Mouse (Mus musculus): ENCODE data around the gene Tex19.2. TPM values are rescaled to one million over a fixed set of nuclear protein-coding genes. Genes with fewer than 3 reads are reported as not detected.
"Not testable (repeated sequence)": the region's sequence is repeated elsewhere in the genome, so short reads cannot be mapped to it uniquely, and the experiment has no call there.

Gene Tex19.2
- polyA plus RNA-seq, 1 experiment from 2014 or later, result not detected

DNA sequence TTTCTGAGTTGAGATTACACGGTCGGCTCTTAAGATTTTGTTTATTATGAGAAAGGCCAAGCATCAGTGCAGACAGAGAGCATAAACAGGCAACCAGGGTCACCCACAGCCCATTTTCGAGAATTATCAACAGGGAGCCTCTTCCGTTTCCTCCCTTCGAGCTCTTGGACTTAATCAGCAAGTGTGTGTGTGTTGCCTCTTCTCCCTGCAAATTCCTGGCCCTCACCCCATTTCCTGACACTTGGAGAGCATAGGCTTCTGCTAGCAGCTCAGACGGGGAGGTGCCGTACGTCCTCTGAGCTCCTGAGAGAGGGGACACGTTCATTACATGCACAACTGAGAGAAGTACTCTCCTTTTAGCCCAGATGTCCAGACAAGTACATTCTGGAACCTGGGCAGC is 10.4 kb downstream of the Tex19.2 start:
- H3K27me3 ChIP-seq (replicated peaks), result no peaks in the 10 kb centered on the region
- no peak overlapping the region for H3K9ac ChIP-seq (replicated peaks)
- ATAC-seq (ENCODE audit: low FRiP score), result no peak
- H3K27ac ChIP-seq (replicated peaks), result no peak overlapping the region
- H3K9me3 ChIP-seq (replicated peaks), result no peaks in the 10 kb centered on the region
- H3K4me3 ChIP-seq (replicated peaks), result no peak overlapping the region
- no peaks in the 10 kb centered on the region for H3K4me1 ChIP-seq
- no peaks in the 10 kb centered on the region for H3K36me3 ChIP-seq
- 75% methylated on average over 9 of the region's 9 CpGs for whole genome bisulfite sequencing
- H3K4me2 ChIP-seq, result no peak overlapping the region

DNA sequence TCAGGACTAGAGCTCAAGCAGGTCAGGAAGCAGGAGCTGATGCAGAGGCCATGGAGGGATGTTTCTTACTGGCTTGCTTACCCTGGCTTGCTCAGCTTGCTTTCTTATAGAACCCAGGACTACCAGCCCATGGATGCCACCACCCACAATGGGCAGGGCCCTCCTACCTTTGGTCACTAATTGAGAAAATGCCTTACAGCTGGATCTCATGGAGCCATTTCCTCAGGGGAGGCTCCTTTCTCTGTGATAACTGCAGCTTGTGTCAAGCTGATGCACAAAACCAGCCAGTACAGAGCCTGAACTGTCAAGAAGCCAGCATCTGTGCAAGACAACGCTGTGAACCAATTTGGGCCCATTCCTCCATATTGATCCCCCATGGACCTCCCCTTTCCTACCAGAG is 11.2 kb downstream of the Tex19.2 start:
- WGBS, result 93% methylated on average over 1 of the region's 1 CpGs
- not testable (repeated sequence) for H3K36me3 ChIP-seq; H3K27me3 ChIP-seq (replicated peaks); H3K9me3 ChIP-seq (replicated peaks); H3K9ac ChIP-seq (replicated peaks); H3K4me2 ChIP-seq; H3K4me1 ChIP-seq; ATAC-seq (ENCODE audit: low FRiP score); H3K4me3 ChIP-seq (replicated peaks); H3K27ac ChIP-seq (replicated peaks)

DNA sequence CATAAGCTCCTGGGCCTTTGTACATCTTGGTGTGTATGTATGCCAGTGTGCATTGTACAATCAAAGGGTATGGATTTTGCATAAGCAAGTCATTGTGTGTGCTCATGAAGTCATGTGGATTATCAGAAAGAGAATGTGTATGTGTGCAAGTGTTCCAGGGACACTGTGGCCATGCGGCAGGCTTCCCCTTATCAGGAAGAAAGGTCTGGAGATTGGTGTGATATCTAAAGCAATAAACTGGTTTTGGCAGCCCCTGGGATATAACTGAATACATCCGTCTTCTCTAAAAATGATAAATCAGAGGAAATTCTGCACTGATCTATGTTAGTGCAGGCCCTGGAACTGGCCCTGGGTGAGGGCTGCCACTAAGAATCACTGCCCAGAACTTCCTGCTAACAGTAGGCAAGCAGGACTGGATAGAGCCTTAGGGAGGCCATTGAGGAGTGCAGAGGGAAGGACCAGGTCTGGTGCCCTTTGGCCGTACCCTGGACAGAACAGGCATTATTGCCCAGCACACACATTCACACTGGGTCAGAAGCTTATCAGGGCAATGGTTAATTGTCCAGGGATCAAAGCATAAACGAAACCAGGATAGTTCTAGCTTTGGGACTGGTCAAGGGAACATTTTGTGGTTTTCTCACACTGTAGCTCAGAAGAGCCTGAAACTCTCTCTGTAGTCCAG is 17.2 kb downstream of the Tex19.2 start:
- no peaks in the 10 kb centered on the region for H3K4me1 ChIP-seq
- no peak for ATAC-seq (ENCODE audit: low FRiP score)
- H3K27ac ChIP-seq (replicated peaks), result no peak overlapping the region
- H3K36me3 ChIP-seq, result no peaks in the 10 kb centered on the region
- no peak overlapping the region for H3K9ac ChIP-seq (replicated peaks)
- H3K27me3 ChIP-seq (replicated peaks), result no peaks in the 10 kb centered on the region
- no peak overlapping the region for H3K4me2 ChIP-seq
- H3K4me3 ChIP-seq (replicated peaks), result no peak overlapping the region
- 92% methylated on average over 4 of the region's 4 CpGs for WGBS
- H3K9me3 ChIP-seq (replicated peaks), result no peaks in the 10 kb centered on the region

DNA sequence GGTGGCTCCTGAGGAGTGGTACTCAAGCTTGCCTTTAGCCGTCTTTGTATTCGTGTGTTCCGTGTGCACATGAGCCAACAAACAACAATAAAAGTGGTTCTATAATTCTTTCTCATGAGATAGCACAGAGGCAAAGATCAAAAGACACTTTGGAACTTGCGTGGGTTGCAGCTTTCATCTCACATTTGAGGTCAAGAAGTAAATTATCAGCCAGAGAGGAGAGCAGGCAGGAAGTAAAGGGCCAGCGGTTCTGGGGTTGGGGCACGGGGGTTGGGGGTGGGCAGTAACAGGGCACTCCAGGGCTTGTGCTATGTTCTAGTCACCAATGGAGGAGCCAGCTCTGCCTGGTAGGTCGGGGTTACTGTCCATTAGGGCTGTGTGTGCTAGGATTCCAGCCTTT is 17.8 kb downstream of the Tex19.2 start:
- no peaks in the 10 kb centered on the region for H3K27me3 ChIP-seq (replicated peaks)
- H3K4me3 ChIP-seq (replicated peaks), result no peak overlapping the region
- H3K27ac ChIP-seq (replicated peaks), result no peak overlapping the region
- H3K9me3 ChIP-seq (replicated peaks), result no peaks in the 10 kb centered on the region
- no peaks in the 10 kb centered on the region for H3K36me3 ChIP-seq
- H3K9ac ChIP-seq (replicated peaks), result no peak overlapping the region
- H3K4me2 ChIP-seq, result no peak overlapping the region
- no peak for ATAC-seq (ENCODE audit: low FRiP score)
- 59% methylated on average over 7 of the region's 7 CpGs for WGBS
- H3K4me1 ChIP-seq, result no peaks in the 10 kb centered on the region

DNA sequence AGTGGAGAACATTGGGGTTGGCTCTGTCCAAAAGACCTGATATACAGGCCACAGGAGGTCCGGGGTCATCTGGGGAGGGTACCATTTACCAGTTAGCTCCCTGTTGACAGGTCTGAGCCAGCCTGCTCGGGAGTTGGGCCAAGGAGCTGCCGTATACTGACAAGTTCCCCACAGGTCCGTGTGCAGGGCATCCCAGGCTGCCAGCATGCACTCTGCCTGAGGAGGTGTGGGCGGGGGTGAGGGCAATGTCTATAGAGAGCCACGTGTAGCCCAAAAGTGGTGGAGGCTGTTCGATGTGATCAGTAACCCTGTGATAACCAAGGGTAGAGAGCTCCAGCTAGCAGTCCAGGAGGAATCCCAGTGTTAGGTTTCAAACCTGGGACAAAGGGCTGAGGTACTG is 18.7 kb downstream of the Tex19.2 start:
- H3K27ac ChIP-seq (replicated peaks), result no peak overlapping the region
- no peaks in the 10 kb centered on the region for H3K4me1 ChIP-seq
- no peaks in the 10 kb centered on the region for H3K9me3 ChIP-seq (replicated peaks)
- WGBS, result 84% methylated on average over 7 of the region's 7 CpGs
- no peak overlapping the region for H3K4me2 ChIP-seq
- H3K27me3 ChIP-seq (replicated peaks), result no peaks in the 10 kb centered on the region
- H3K36me3 ChIP-seq, result no peaks in the 10 kb centered on the region
- ATAC-seq (ENCODE audit: low FRiP score), result no peak
- H3K9ac ChIP-seq (replicated peaks), result no peak overlapping the region
- H3K4me3 ChIP-seq (replicated peaks), result no peak overlapping the region

DNA sequence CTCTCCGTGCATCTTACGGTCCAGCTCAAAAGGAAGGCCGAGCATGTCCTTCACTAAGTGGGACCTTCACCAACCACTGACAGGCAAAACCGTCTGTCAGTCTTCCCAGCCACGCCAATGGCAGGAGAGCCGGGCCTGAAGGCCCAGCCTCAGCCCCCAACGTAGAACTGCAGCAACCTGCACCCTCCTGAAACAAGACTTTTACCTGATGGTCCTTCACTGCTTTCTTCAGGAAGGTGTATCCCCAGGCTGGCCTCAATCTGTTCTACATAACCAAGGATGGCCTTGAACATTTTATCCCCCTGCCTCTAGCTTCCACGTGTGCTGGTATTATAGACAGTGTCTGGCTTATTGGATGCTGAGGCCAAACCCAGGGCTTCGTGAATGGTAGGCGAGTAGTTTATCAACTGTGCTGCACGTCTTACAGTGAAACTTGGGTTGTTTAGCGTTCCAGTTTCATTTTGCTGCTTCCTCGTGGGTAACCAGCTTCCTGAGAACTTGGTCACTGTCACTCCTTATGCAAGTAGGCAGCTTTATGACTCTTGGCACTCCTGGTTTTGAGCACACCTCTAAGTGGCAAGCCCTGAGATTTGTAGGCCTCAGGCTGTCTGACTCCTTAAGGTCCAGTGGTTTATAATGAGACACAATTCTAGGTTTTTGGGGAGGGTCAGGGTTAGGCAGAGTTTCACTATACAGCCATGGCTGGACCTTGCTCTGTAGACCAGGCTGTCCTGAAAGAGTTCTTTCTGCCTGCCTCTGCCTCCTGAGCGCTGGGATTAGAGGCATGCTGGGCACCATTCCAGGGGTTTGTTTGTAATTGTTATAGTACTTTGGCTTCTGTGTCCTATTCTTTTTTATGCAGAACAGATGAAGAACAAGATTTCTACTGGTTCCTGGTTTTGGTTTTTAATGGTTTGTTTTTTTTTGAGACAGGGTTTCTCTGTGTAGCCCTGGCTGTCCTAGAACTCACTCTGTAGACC is 25.6 kb downstream of the Tex19.2 start:
- 94% methylated on average over 14 of the region's 14 CpGs for WGBS
- H3K27me3 ChIP-seq (replicated peaks), result no peaks in the 10 kb centered on the region
- H3K4me2 ChIP-seq, result no peak overlapping the region
- H3K9me3 ChIP-seq (replicated peaks), result no peaks in the 10 kb centered on the region
- ATAC-seq (ENCODE audit: low FRiP score), result no peak
- no peak overlapping the region for H3K4me3 ChIP-seq (replicated peaks)
- no peaks in the 10 kb centered on the region for H3K36me3 ChIP-seq
- H3K27ac ChIP-seq (replicated peaks), result no peak overlapping the region
- no peaks in the 10 kb centered on the region for H3K4me1 ChIP-seq
- H3K9ac ChIP-seq (replicated peaks), result no peak overlapping the region

DNA sequence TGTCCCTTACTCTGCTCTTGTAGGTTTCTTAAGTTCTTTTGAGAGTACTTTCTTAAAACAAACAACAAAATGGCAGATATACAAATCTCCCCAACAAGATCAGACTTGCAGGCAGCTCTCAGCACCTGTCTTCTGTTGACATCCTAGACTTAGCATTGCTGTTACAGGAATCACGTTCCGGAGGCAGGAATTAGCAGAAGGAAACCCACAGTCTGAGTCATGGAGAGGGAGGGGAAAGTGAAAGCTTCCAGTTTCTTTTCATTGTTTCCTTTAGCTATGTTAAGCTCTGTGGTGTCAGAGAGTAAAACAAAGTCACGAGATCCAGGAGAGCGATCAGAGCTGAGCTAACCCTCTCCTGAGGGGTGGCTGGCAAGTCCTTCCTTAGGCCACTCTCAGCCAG is 27.5 kb downstream of the Tex19.2 start:
- Histone ChIP-seq H3K27me3 (replicated peaks) (no peaks in the 10 kb centered on the region), H3K4me2 (no peak overlapping the region), H3K27ac (replicated peaks) (no peak overlapping the region), H3K9me3 (replicated peaks) (no peaks in the 10 kb centered on the region), H3K4me1 (no peaks in the 10 kb centered on the region), H3K4me3 (replicated peaks) (no peak overlapping the region), H3K36me3 (no peaks in the 10 kb centered on the region), H3K9ac (replicated peaks) (no peak overlapping the region)
- no peak for ATAC-seq (ENCODE audit: low FRiP score)
- WGBS, result 74% methylated on average over 4 of the region's 4 CpGs

DNA sequence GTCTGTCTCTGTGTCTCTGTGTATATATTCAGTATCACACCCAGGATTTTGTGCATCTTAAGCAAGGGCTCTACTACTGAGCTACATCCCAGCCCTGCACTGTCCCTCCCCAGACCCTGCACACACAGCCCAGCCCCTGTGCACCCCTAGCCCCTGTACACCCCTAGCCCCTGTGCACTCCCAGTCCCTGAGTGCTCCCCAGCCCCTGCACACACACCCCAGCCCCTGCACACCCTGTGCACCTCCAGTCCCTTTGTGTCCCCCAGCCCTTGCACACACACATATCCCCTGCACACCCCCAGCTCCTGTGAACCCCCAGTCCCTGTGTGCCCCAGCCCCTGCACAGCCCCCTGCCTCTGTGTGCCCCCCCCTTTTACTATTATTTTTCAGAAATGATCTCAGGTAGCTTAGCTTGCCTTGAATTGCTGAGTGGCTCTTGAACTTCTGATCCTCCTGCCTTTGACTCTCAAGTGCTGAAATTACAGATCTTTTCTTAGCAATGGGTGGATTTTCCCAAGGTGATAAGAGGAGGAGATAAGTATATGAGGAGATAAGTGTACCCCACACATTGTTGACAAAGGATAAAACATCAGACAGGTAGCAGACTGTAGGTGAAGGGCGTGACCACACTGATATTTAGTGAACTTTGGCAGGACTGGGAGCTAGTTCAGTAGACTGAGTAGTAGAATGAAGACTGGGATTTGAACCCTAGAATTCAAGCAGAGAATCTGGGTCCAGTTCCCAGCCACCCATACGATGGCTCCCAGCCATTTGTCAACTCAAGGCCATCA is 28.5 kb downstream of the Tex19.2 start:
- H3K4me3 ChIP-seq (replicated peaks), result no peak overlapping the region

DNA sequence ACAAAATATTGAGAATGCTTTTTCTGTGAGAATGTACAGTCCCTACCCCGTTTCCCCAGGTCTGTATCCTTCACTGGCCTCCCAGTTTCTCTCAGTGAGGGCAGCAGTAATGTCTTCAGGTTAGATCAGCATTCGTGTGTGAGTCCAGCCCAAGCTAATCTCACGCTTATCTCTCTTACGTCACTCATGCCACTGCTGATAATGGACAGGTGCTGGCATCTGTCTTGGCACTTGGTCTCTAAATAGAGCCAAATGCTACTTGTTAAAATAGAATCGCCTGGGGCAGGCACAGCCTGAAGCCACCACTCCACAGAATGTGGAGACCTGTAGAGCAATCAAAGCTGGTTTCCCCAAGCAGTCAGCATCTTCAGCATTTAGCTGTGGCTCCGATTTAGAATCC is 29.5 kb downstream of the Tex19.2 start:
- no peak overlapping the region for H3K9ac ChIP-seq (replicated peaks)
- H3K27ac ChIP-seq (replicated peaks), result no peak overlapping the region
- no peak overlapping the region for H3K4me2 ChIP-seq
- no peaks in the 10 kb centered on the region for H3K27me3 ChIP-seq (replicated peaks)
- no peaks in the 10 kb centered on the region for H3K9me3 ChIP-seq (replicated peaks)
- H3K4me3 ChIP-seq (replicated peaks), result no peak overlapping the region
- 87% methylated on average over 6 of the region's 6 CpGs for WGBS
- H3K4me1 ChIP-seq, result no peaks in the 10 kb centered on the region
- no peak for ATAC-seq (ENCODE audit: low FRiP score)
- no peaks in the 10 kb centered on the region for H3K36me3 ChIP-seq

More for the DNA sequence above, 28.5 kb downstream of the Tex19.2 start:
- no peak for ATAC-seq (ENCODE audit: low FRiP score)
- Histone ChIP-seq H3K27ac (replicated peaks) (no peak overlapping the region), H3K36me3 (no peaks in the 10 kb centered on the region), H3K9ac (replicated peaks) (no peak overlapping the region), H3K9me3 (replicated peaks) (no peaks in the 10 kb centered on the region), H3K4me2 (no peak overlapping the region), H3K27me3 (replicated peaks) (no peaks in the 10 kb centered on the region), H3K4me1 (no peaks in the 10 kb centered on the region)
- WGBS, result 94% methylated on average over 2 of the region's 2 CpGs

DNA sequence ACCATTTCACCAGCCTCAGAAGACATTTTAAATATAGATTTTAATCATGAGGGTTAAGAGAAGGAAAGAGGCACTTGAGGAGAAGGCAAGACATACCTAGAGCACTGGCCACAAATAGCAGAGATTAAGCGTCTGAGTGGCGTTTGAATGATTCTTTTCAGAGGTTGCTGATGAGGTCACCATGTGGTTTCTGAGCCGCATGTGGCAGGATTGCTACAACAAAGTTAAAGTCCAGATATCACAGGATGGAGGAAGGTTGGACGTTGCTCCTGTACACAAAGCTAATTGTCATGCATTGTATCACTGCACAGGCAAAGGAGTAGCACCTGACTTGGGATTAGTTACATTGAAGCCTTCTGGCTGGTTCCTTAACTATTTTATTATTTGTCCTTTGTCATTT is 32.2 kb downstream of the Tex19.2 start:
- H3K9ac ChIP-seq (replicated peaks), result no peak overlapping the region
- H3K9me3 ChIP-seq (replicated peaks), result no peaks in the 10 kb centered on the region
- ATAC-seq (ENCODE audit: low FRiP score), result no peak
- H3K27me3 ChIP-seq (replicated peaks), result no peaks in the 10 kb centered on the region
- H3K4me1 ChIP-seq, result no peaks in the 10 kb centered on the region
- no peaks in the 10 kb centered on the region for H3K36me3 ChIP-seq
- H3K4me3 ChIP-seq (replicated peaks), result no peak overlapping the region
- no peak overlapping the region for H3K27ac ChIP-seq (replicated peaks)
- 77% methylated on average over 4 of the region's 4 CpGs for WGBS
- H3K4me2 ChIP-seq, result no peak overlapping the region

DNA sequence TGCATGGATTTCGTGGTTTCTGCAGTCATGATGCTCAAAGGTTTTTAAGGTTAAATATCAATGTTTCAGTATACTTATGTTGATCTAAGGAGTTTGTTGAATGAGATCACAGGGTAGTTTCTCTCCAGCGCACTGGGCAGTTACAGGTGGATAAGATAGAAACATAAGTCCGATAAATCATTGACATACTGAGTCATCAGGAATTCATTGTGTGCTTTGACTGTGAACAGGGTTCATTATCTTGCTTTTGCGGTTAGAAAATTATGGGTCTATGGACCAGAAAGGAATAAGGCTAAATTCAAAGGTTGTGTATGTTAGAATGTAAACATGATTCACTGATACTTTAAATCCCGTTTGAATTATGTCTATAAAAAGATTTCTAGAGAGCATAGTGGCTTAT is 33.3 kb downstream of the Tex19.2 start:
- Histone ChIP-seq H3K4me2 (no peak overlapping the region), H3K9me3 (replicated peaks) (no peaks in the 10 kb centered on the region), H3K27ac (replicated peaks) (no peak overlapping the region), H3K4me3 (replicated peaks) (no peak overlapping the region), H3K36me3 (no peaks in the 10 kb centered on the region), H3K27me3 (replicated peaks) (no peaks in the 10 kb centered on the region), H3K4me1 (no peaks in the 10 kb centered on the region), H3K9ac (replicated peaks) (no peak overlapping the region)
- 77% methylated on average over 5 of the region's 5 CpGs for WGBS
- ATAC-seq (ENCODE audit: low FRiP score), result no peak

All from neural tube, embryonic 15.5 days (tissue).